Mouse (Mus musculus) olfactory bulb, adult 2 months (tissue): ENCODE results near the gene Agbl5.

Experiments
- CTCF ChIP-seq: fragments of 200-500 bp; IDR thresholded peaks from 2 replicates; pipeline ENCODE4 v1.5.1; 2012; ENCODE audit warnings: low read depth, mild to moderate bottlenecking, low read length, moderate library complexity; ENCODE audit not compliant: insufficient read depth
- POLR2A ChIP-seq: fragments of 200-500 bp; IDR thresholded peaks from 2 replicates; pipeline ENCODE4 v1.6.1; 2012; ENCODE audit warnings: mild to moderate bottlenecking, low read depth, low read length, moderate library complexity; ENCODE audit not compliant: insufficient read depth

DNA sequence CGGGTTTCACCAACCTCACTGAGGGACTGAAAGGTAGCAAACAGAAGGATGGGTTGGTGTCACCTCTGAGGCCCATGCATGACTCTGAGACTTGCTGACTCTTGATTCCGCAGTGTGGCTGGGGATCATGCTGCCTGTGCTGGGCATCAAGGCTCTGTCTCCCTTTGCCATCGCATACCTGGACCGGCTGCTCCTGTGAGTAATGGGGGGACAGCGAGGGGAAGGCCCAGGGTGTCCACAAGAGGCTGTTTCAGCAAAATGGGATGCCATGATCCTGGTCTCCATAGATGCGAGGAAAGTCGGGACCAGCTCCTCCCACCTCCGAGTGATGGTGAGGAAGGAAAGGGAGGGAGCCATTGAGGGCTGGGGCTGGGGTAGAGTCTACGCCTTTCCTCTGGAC lies 15.9 kb upstream of the Agbl5 start:
- TF ChIP-seq CTCF: no peak
- no peak for TF ChIP-seq POLR2A
